Mouse (Mus musculus) E14TG2a.4 (cell line): ENCODE data around the gene Cdc40.

Source experiments
- H3K27me3 ChIP-seq: 2 replicates; pipeline ENCODE4 v1.6.1; 2014; ENCODE audit warnings: low read length, control low read depth; ENCODE audit not compliant: insufficient read depth
- H3K36me3 ChIP-seq: 2 replicates; pipeline ENCODE4 v1.6.1; 2014; ENCODE audit warnings: low read length, control low read depth; ENCODE audit not compliant: insufficient read depth
- H3K4me1 ChIP-seq: replicated peaks from 2 replicates; pipeline ENCODE4 v1.6.1; 2014; ENCODE audit warnings: low read depth, low read length, control low read depth
- H3K4me3 ChIP-seq: replicated peaks from 2 replicates; pipeline ENCODE4 v1.5.1; 2014; ENCODE audit warnings: mild to moderate bottlenecking, low read length
- H3K9me3 ChIP-seq: 2 replicates; pipeline ENCODE4 v1.6.1; 2014; ENCODE audit warnings: low read length, control low read depth
- CTCF ChIP-seq: conservative IDR thresholded peaks from 2 replicates; pipeline ENCODE4 v1.5.1; 2014; ENCODE audit warnings: low read length
- NANOG ChIP-seq: IDR thresholded peaks from 2 replicates; pipeline ENCODE4 v1.6.1; 2014; ENCODE audit warnings: borderline replicate concordance, low read length, mixed read lengths
- POU5F1 ChIP-seq: IDR thresholded peaks from 2 replicates; pipeline ENCODE4 v1.6.1; 2014; ENCODE audit warnings: low read length, borderline replicate concordance

Gene Cdc40

GRCm38 (mm10) chr10:40896656-40897055, 13.5 kb upstream of the Cdc40 start:
- Histone ChIP-seq H3K4me3 (no peak overlapping the region), H3K36me3 (no peaks in the 10 kb centered on the region)

GRCm38 (mm10) chr10:40895765-40896164, 12.7 kb upstream of the Cdc40 start:
- Histone ChIP-seq H3K27me3 (no peaks in the 10 kb centered on the region), H3K4me1 (peaks cover 23% of the 10 kb centered on the region), H3K36me3 (no peaks in the 10 kb centered on the region), H3K9me3 (no peaks in the 10 kb centered on the region), H3K4me3 (no peak overlapping the region)
- TF ChIP-seq CTCF = no peak
- TF ChIP-seq POU5F1 = no peak
- no peak for TF ChIP-seq NANOG

More at GRCm38 (mm10) chr10:40896656-40897055, 13.5 kb upstream of the Cdc40 start:
- H3K9me3 ChIP-seq = no peaks in the 10 kb centered on the region
- no peaks in the 10 kb centered on the region for H3K27me3 ChIP-seq
- TF ChIP-seq NANOG (no peak), CTCF (no peak), POU5F1 (no peak)
- H3K4me1 ChIP-seq = peaks cover 23% of the 10 kb centered on the region

GRCm38 (mm10) chr10:40889146-40889545, 6.0 kb upstream of the Cdc40 start:
- Histone ChIP-seq H3K9me3 (no peaks in the 10 kb centered on the region), H3K4me3 (no peak overlapping the region), H3K4me1 (peaks cover 9% of the 10 kb centered on the region; the same call in 1 of the 2 replicates), H3K27me3 (no peaks in the 10 kb centered on the region), H3K36me3 (no peaks in the 10 kb centered on the region)
- TF ChIP-seq POU5F1 = no peak
- no peak for TF ChIP-seq CTCF
- TF ChIP-seq NANOG = no peak

GRCm38 (mm10) chr10:40887316-40887715, 4.2 kb upstream of the Cdc40 start:
- Histone ChIP-seq H3K36me3 (no peaks in the 10 kb centered on the region), H3K4me3 (no peak overlapping the region), H3K27me3 (no peaks in the 10 kb centered on the region), H3K4me1 (peaks cover 9% of the 10 kb centered on the region; the same call in 1 of the 2 replicates), H3K9me3 (no peaks in the 10 kb centered on the region)
- TF ChIP-seq NANOG (no peak), CTCF (no peak), POU5F1 (no peak)

- H3K27me3 ChIP-seq = no peaks in the 10 kb centered on the region
- no peaks in the 10 kb centered on the region for H3K36me3 ChIP-seq
- H3K4me3 ChIP-seq = no peak overlapping the region
- peaks cover 21% of the 10 kb centered on the region for H3K4me1 ChIP-seq
- H3K9me3 ChIP-seq = no peaks in the 10 kb centered on the region
- TF ChIP-seq CTCF (no peak), NANOG (no peak), POU5F1 (no peak)
Observed at GRCm38 (mm10) chr10:40885432-40885831, 2.3 kb upstream of the Cdc40 start.

- TF ChIP-seq CTCF (no peak), POU5F1 (no peak), NANOG (no peak)
- no peaks in the 10 kb centered on the region for H3K27me3 ChIP-seq
- H3K9me3 ChIP-seq = no peaks in the 10 kb centered on the region
- peaks cover 8% of the 10 kb centered on the region; the same call in 1 of the 2 replicates for H3K36me3 ChIP-seq
- H3K4me1 ChIP-seq = peaks cover 27% of the 10 kb centered on the region
- peak overlapping the region; percentile 96 for H3K4me3 ChIP-seq
Observed at GRCm38 (mm10) chr10:40884279-40884806, 1.2 kb upstream of the Cdc40 start.

GRCm38 (mm10) chr10:40883644-40884278, 650 bp upstream of the Cdc40 start:
- H3K4me1 ChIP-seq = peaks cover 27% of the 10 kb centered on the region
- H3K4me3 ChIP-seq = peak overlapping the region; percentile 96
- no peaks in the 10 kb centered on the region for H3K9me3 ChIP-seq
- peaks cover 8% of the 10 kb centered on the region; the same call in 1 of the 2 replicates for H3K36me3 ChIP-seq
- TF ChIP-seq CTCF = no peak
- TF ChIP-seq NANOG = no peak
- TF ChIP-seq POU5F1 = no peak
- H3K27me3 ChIP-seq = no peaks in the 10 kb centered on the region

GRCm38 (mm10) chr10:40882333-40882732, 778 bp downstream of the Cdc40 start:
- no peak for TF ChIP-seq POU5F1
- no peak for TF ChIP-seq NANOG
- TF ChIP-seq CTCF = no peak
- H3K4me3 ChIP-seq = peak overlapping the region; percentile 96

More at GRCm38 (mm10) chr10:40882333-40882732, 778 bp downstream of the Cdc40 start:
- H3K27me3 ChIP-seq = no peaks in the 10 kb centered on the region
- H3K9me3 ChIP-seq = no peaks in the 10 kb centered on the region
- peaks cover 27% of the 10 kb centered on the region for H3K4me1 ChIP-seq
- H3K36me3 ChIP-seq = peaks cover 11% of the 10 kb centered on the region; the same call in 1 of the 2 replicates
